Mouse (Mus musculus) left cerebral cortex, adult 9 months (tissue): ENCODE measurements around the gene Cops8.

ENCODE experiments used
- DNase-seq, 2 experiments: peaks; one replicate each; pipeline ENCODE4 v3.0.0; 2022; ENCODE audit warnings: low spot score in 2 of 2

Cops8 gene

DNA sequence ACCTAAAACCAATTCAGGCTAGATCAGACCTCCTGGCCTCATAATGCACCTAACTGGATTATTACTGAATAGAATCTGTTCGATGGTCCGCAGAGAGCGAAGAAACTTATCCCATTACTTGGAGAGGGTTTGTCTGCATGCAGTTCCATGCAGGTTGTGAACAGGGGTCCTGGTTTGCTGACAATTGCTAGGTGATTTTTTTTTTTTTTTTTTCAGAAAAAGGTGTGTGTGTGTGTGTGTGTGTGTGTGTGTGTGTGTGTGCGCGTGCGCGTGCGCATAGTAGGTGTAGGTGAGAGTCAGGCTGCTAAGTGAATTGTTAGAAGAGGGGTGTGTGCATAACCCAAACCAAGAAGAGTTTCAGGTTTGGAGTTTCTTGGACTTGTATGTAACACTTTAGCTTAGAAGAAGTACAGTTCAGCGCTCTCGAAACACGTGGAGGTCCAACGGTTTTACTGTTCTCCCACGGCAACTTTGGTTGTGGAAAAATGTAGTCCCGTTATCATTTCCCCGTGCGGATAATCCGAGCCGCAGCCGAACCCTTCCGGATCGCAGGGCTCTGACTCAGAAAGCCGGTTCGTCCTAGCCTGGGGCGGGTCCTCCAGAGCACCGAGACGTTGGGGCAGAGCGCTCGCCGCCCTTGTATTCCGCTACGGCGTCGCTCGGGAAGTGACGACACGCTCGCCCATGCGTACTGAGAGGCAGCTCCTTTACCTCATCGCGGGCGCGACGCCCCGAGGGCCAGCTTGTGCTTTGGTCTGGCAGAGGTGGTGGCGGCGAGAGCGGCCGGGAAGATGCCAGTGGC, at the start of gene Cops8:
TSS of gene Cops8 (plus strand) at position 223 of the 802 bp plus-strand sequence.
- peak; percentile 93 to 97 for DNase-seq

GRCm38 (mm10) chr1:90557140-90557539, 45.6 kb upstream of the Cops8 start:
- no peak for DNase-seq

DNA sequence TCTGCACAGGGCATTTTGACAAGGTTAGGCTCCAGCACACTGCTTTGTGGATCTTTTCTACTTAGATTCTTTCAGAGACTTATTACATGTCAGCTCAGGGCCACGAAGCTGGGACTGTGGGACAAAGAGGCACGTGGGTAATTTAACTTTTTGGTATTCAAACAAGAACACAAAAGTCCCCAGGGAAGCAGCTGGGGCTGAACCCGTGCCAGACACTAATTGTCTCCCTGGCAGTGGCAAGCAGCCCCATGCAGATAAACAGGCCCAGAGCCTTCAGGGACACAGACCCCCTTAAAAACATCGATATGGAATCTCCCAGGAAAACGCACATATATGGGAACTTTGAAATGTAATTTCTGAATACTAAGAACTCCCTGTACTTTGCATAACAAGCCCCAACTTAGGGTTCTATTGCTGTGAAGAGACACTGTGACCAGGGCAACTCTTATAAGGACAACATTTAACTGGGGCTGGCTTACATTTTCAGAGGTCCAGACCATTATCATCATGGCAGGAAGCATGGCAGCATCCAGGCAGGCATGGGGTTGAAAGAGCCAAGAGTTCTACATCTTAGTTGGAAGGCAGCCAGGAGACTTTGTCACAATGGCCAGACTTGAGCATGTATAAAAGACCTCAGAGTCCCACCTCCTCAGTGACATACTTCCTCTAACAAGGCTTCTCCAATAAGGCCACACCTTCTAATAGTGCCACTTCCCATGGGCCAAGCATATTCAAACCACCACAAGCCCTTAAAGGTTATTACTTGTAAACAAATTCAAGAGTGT, 41.6 kb upstream of the Cops8 start:
- DNase-seq: no peak

DNA sequence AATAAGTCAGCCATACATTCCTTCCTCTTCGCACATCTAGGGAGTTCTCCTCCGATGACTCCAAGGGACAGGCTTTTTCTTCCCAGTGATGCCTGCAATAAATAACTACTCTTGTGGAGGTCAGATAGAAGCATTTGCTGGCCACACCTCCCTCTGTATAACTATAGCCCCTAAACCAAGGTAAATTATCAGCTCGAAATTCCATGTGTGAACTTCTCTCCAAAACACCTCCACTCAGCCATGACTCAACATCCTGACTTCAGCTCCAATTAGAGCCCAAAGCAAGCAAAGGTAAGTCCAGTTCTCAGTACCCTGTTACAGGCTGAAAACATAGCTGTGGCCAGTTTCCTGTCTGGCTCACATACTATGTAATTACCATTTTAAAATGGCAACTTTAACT, 38.8 kb upstream of the Cops8 start:
- no peak for DNase-seq

DNA sequence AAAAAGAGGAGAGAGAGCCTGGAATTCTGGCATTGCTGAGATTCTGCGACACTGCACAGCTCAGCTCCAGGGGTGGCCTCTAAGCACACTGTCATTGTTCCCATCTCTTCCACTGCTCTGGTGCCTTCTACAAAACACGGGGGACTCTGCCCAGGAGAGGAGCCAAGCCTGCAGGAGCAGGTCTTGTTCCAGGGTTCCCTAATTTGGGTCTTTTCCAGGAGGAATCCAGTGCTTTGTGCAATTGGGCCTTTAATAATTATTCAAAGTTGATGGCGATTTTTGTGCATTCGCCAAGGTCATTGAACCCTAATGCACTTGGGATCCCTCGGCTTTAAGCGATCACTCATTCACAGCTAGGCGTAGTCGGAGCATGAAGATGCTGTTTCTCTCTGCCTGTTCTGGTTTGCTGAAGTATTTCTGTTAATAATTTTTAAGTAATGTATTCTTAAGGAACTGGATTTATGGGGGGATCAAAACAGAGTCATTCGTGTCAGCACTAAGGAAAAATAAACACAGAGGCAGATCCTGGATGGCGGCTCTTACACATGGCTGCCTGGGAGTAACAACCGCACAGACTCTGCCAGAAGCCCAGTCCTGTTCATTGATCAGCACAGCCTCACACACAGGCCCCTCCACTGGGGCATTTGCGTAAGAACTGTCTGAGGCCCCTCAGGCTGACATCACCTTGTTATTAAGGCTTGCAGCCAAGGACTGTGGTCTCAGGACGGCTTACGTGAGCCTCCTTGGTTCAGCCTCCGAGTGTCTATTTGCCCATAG, 35.9 kb upstream of the Cops8 start:
- DNase-seq: no peak

DNA sequence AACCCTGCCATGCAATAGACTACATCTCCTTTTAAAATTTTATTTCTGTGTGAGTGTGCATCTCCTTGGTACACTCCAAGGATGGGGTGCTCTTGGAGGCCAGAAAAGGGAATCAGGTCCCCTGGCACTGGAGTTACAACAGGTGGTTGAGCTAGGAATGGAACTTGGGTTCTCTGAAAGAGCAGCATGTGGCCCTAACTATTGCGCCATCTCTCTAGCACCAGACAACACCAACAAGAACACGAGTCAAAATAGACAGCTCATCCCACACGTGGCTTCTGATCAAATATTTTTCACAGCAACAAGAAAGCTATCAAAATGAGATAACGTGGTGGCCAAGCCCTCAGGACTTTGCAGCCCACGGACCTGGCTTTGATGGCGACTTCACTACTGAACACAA, 28.9 kb upstream of the Cops8 start:
- no peak for DNase-seq

DNA sequence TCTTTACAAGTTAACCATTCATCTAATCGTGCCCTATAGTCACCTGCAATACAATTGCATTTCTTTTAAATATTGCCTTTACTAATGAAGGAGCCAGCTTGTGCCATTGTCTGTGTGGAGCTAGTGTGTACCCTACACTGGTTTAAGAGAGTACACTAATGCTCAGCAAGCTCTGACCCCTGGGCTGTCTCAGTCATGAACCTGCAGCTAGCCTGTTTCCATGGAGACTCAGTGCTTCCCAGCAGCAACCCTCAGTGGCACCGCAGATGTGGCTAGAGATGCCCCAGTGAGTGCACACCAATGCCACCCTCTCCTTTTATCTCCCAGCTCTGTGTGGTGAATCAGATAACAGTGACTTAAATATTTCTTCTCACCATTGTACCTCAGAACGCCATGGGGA, 27.9 kb upstream of the Cops8 start:
- DNase-seq: no peak

DNA sequence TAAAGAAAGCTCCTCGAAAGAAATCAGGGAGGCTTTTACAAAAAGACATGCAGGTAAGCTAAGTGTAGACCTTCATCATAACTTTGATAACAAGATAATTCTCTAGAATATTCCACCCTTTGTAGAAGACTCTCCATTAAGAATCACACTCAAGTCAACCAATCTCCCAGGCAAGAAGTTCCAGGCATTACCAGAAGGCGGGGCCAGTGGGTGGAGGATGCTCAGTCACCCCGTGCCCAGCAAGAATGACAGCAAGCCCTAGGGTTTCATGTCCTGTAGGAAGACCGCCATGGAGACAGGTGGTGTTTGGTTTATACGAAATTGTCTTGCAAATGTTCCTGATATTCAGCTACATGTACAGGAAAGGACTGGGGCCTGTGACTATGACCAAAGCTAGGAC, 25.4 kb upstream of the Cops8 start:
- no peak for DNase-seq

GRCm38 (mm10) chr1:90582635-90583034, 20.1 kb upstream of the Cops8 start:
- no peak for DNase-seq

DNA sequence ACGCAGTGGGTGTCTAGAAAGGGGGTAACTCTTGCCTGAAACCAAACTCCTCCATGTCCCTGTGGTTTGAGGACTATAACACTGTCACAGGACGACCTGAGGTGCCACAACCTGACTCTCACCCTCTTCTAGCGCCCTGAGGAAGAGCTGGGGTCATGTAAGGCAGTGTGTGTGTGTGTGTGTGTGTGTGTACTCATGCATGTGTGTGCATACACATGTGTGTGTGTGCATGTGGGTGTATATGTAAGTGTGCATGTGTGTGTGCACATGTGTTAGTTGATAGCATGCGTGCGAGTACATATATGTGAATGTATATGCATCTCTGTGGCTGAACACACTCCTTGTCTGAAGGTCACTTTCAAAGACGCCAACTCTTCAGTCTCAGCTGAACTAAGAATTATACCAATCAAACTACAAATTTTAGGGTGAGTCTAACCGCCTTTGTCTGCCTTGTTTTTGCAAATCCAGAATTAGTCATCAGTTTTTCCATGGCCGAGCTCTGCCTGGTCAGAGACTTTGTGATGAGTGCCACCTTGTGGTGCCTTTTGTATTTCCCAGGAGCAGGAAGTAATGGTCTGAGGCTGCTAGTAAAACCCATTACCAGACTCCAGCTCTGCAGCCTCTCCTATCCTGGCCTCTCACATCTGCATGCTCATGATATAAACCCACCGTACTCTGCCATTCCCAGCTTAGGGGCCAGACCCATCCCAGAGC, 14.6 kb upstream of the Cops8 start:
- DNase-seq: peak; percentile 27 to 85

GRCm38 (mm10) chr1:90590797-90591196, 12.0 kb upstream of the Cops8 start:
- peak in 1 of 2 experiments; percentile 45 for DNase-seq

- DNase-seq: peak in 1 of 2 experiments; percentile 83
Measured at GRCm38 (mm10) chr1:90592784-90593183, 10.0 kb upstream of the Cops8 start.

- DNase-seq: no peak
Measured at GRCm38 (mm10) chr1:90599226-90599625, 3.6 kb upstream of the Cops8 start.

DNA sequence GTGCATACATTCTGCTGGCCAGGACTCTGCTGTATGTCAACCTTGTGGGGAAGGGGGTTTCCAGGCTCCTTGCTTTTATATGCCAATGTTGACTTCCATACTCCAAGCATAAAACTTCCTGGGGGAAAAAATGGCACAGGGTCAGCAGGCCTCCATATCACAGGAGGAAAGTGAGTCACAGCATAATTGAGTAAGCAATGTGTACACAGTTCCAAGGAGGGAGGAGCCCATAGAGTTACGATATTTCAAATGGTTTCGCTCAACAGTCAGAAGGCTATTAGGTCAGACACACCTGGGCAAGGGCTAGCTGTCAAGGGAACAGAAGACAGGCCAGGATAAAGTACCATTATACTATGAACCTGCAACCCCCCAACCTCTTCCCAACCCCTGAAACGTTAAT, 1.7 kb upstream of the Cops8 start:
- DNase-seq: no peak

- no peak for DNase-seq
Measured at GRCm38 (mm10) chr1:90603561-90603887, 743 bp downstream of the Cops8 start.

DNA sequence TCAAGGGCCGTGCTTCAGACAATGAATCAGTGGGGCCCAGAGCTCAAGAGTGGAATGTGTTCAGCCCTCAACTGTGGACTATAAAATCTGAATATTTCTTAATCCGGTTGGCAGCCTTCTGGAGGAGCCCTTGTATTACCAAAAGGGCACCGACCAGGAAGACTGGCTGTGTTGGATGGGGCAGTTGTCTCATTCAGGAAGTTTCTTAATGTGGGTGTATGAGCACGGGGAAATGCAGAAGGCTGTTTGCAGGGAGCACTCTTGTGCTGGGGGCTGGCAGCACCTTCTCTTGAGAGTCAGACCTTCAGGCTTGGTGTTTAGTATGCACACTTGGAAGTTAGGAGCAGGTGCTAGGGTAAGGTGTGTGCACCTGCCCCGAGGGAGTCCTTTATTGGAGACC, 6.6 kb downstream of the Cops8 start:
- no peak for DNase-seq

GRCm38 (mm10) chr1:90617258-90617657, 14.5 kb downstream of the Cops8 start:
- DNase-seq: no peak

DNA sequence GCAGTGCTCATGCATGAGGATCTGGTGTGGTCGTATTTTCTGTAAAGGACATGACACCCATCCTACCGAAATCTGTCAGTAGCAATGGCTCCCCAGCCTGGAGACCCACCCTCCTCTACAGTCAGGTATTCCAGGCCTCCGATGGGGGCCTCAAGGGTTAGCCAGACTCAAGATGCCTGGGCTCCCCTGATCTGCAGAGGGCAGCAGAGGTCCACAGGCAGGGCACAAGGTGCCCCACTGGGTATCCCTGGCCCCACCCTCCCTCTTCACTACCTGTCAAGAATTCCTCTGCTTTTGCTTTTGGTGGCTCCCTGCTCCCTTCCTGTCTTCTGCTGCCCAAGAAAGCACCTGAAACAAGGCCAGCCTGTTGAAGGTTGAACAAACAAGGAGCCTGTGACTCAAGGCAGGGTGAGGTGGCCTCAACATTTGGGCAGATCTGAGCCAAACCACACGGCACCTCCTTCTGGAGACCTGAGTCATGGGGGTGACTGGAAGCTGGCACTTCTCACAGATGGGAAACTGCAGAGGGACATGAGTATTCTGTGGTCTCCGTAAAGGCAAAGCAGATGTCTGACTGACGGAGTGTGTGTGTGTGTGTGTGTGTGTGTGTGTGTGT, 30.7 kb downstream of the Cops8 start:
- no peak for DNase-seq

GRCm38 (mm10) chr1:90634205-90634745, 31.5 kb downstream of the Cops8 start:
- DNase-seq: no peak

- no peak for DNase-seq
Measured at GRCm38 (mm10) chr1:90638335-90638734, 35.6 kb downstream of the Cops8 start.
